Mouse (Mus musculus): Measurements from ENCODE around the gene Ptgr2.
A peak's percentile ranks its signal among the peaks of the same experiment; 100 is the strongest.
"Not testable (repeated sequence)": the region's sequence is repeated elsewhere in the genome, so short reads cannot be mapped to it uniquely, and the experiment has no call there.

The Ptgr2 gene

GRCm38 (mm10) chr12:84284885-84285592, at the start of gene Ptgr2:
Gene Ptgr2 (plus strand): TSS chr12:84285232.
- peak; percentile 89 for DNase-seq (ENCODE audit: low spot score)

GRCm38 (mm10) chr12:84235577-84235976, 49.5 kb upstream of the Ptgr2 start:
- no peak for DNase-seq (ENCODE audit: low spot score)

- no peak for DNase-seq (ENCODE audit: low spot score)
Observed at GRCm38 (mm10) chr12:84235981-84236752, 48.9 kb upstream of the Ptgr2 start.

- not testable (repeated sequence) for DNase-seq (ENCODE audit: low spot score)
Observed at GRCm38 (mm10) chr12:84237036-84237435, 48.0 kb upstream of the Ptgr2 start.

- no peak for DNase-seq (ENCODE audit: low spot score)
Observed at GRCm38 (mm10) chr12:84243076-84243770, 41.8 kb upstream of the Ptgr2 start.

- no peak for DNase-seq (ENCODE audit: low spot score)
Observed at GRCm38 (mm10) chr12:84245683-84246082, 39.3 kb upstream of the Ptgr2 start.

GRCm38 (mm10) chr12:84249217-84249616, 35.8 kb upstream of the Ptgr2 start:
- DNase-seq (ENCODE audit: low spot score): peak; percentile 64

- DNase-seq (ENCODE audit: low spot score): no peak
Observed at GRCm38 (mm10) chr12:84252811-84253210, 32.2 kb upstream of the Ptgr2 start.

GRCm38 (mm10) chr12:84254886-84255285, 30.1 kb upstream of the Ptgr2 start:
- DNase-seq (ENCODE audit: low spot score): no peak

- no peak for DNase-seq (ENCODE audit: low spot score)
Observed at GRCm38 (mm10) chr12:84260363-84260762, 24.7 kb upstream of the Ptgr2 start.

GRCm38 (mm10) chr12:84267264-84267663, 17.8 kb upstream of the Ptgr2 start:
- DNase-seq (ENCODE audit: low spot score): no peak

GRCm38 (mm10) chr12:84273366-84273765, 11.7 kb upstream of the Ptgr2 start:
- DNase-seq (ENCODE audit: low spot score): no peak

- no peak for DNase-seq (ENCODE audit: low spot score)
Observed at GRCm38 (mm10) chr12:84275288-84275687, 9.7 kb upstream of the Ptgr2 start.

GRCm38 (mm10) chr12:84276288-84276687, 8.7 kb upstream of the Ptgr2 start:
- no peak for DNase-seq (ENCODE audit: low spot score)

- no peak for DNase-seq (ENCODE audit: low spot score)
Observed at GRCm38 (mm10) chr12:84276799-84277198, 8.2 kb upstream of the Ptgr2 start.

- no peak for DNase-seq (ENCODE audit: low spot score)
Observed at GRCm38 (mm10) chr12:84277832-84278231, 7.2 kb upstream of the Ptgr2 start.

- no peak for DNase-seq (ENCODE audit: low spot score)
Observed at GRCm38 (mm10) chr12:84278901-84279300, 6.1 kb upstream of the Ptgr2 start.

- no peak for DNase-seq (ENCODE audit: low spot score)
Observed at GRCm38 (mm10) chr12:84284391-84284790, 641 bp upstream of the Ptgr2 start.

GRCm38 (mm10) chr12:84285593-84285968, 549 bp downstream of the Ptgr2 start:
- no peak for DNase-seq (ENCODE audit: low spot score)

- peak; percentile 35 for DNase-seq (ENCODE audit: low spot score)
Observed at GRCm38 (mm10) chr12:84288461-84288860, 3.4 kb downstream of the Ptgr2 start.

GRCm38 (mm10) chr12:84297851-84298250, 12.8 kb downstream of the Ptgr2 start:
- DNase-seq (ENCODE audit: low spot score): no peak

- DNase-seq (ENCODE audit: low spot score): no peak
Observed at GRCm38 (mm10) chr12:84299265-84299664, 14.2 kb downstream of the Ptgr2 start.

GRCm38 (mm10) chr12:84304101-84304500, 19.1 kb downstream of the Ptgr2 start:
- no peak for DNase-seq (ENCODE audit: low spot score)
